Mouse (Mus musculus) forelimb bud, embryonic 11.5 days (tissue): ENCODE results near the gene Lad1.

Experiments
- DNase-seq: peaks from one replicate; pipeline ENCODE4 v3.0.0-alpha.2; 2012; ENCODE audit warnings: low read depth, low spot score

Lad1 gene

GRCm38 (mm10) chr1:135882385-135883109 is 64.1 kb downstream of the Lad1 start:
- peak; percentile 48 for DNase-seq
